Mouse (Mus musculus) spleen, adult 2 months (tissue): Measurements from ENCODE around the gene Fbxo33. TPM values are rescaled to one million over a fixed set of nuclear protein-coding genes. Genes with fewer than 3 reads are reported as not detected.
"Not testable (repeated sequence)": the region's sequence is repeated elsewhere in the genome, so short reads cannot be mapped to it uniquely, and the experiment has no call there.

Experiments
- DNase-seq, 2 experiments: peaks; one replicate each; pipeline versions ENCODE4 v3.0.0 to v3.0.0-alpha.2; 2012 to 2021; ENCODE audit warnings: low spot score in 2 of 2, low read depth in 1 of 2
- H3K27ac ChIP-seq: fragments of 200-500 bp; 2 replicates; pipeline ENCODE4 v1.5.1; 2012; ENCODE audit warnings: low read length, inconsistent platforms; ENCODE audit not compliant: insufficient read depth
- H3K27me3 ChIP-seq: fragments of 200-500 bp; 2 replicates; pipeline ENCODE4 v1.6.1; 2012; ENCODE audit warnings: mild to moderate bottlenecking, moderate library complexity, low read length, inconsistent platforms; ENCODE audit not compliant: control insufficient read depth, insufficient read depth
- H3K36me3 ChIP-seq: fragments of 200-500 bp; 2 replicates; pipeline ENCODE4 v1.6.1; 2012; ENCODE audit warnings: mild to moderate bottlenecking, low read length, inconsistent platforms; ENCODE audit not compliant: control insufficient read depth, insufficient read depth
- H3K4me1 ChIP-seq: fragments of 200-500 bp; 2 replicates; pipeline ENCODE4 v1.6.1; 2011; ENCODE audit warnings: inconsistent platforms; ENCODE audit not compliant: control insufficient read depth, insufficient read depth, insufficient read length
- H3K4me3 ChIP-seq: fragments of 200-500 bp; 2 replicates; pipeline ENCODE4 v1.5.1; 2011; ENCODE audit warnings: mild to moderate bottlenecking, inconsistent platforms; ENCODE audit not compliant: insufficient read depth, insufficient read length; ENCODE audit errors: extremely low read depth
- CTCF ChIP-seq: fragments of 200-500 bp; IDR thresholded peaks from 2 replicates; pipeline ENCODE4 v1.5.1; 2011; ENCODE audit warnings: mild to moderate bottlenecking, inconsistent platforms; ENCODE audit not compliant: insufficient read depth, insufficient read length, insufficient replicate concordance; ENCODE audit errors: extremely low read depth
- POLR2A ChIP-seq: fragments of 200-500 bp; IDR thresholded peaks from 2 replicates; pipeline ENCODE4 v1.6.1; 2011; ENCODE audit warnings: low read depth, low read length, inconsistent platforms
- WGBS: fragments of 180-500 bp; shearing (Covaris S2); methylation state at CpG from one replicate; pipeline ENCODE4 v1.1.7; 2018; 5-methylcytosine and 5-hydroxymethylcytosine counted together
- polyA plus RNA-seq: library from polyadenylated mRNA; depleted of rRNA; stranded (reverse); fragments of >200 nt; gene quantifications from 2 replicates; pipeline ENCODE4 v1.2.3, GENCODE M21; 2012

Gene Fbxo33
- polyA plus RNA-seq, 1 experiment, result 6.5 TPM

GRCm38 (mm10) chr12:59250259-59250827, 30.8 kb upstream of the Fbxo33 start:
- H3K36me3 ChIP-seq, result no peaks in the 10 kb centered on the region
- no peaks in the 10 kb centered on the region for H3K27me3 ChIP-seq
- DNase-seq, result no peak
- TF ChIP-seq CTCF (no peak), POLR2A (no peak)
- H3K27ac ChIP-seq, result no peak overlapping the region
- WGBS, result 8% methylated on average over 2 of the region's 2 CpGs
- no peak overlapping the region for H3K4me3 ChIP-seq
- H3K4me1 ChIP-seq, result no peaks in the 10 kb centered on the region

- TF ChIP-seq POLR2A (no peak), CTCF (no peak)
- no peaks in the 10 kb centered on the region for H3K27me3 ChIP-seq
- H3K27ac ChIP-seq, result no peak overlapping the region
- H3K4me1 ChIP-seq, result no peaks in the 10 kb centered on the region
- no peak overlapping the region for H3K4me3 ChIP-seq
- H3K36me3 ChIP-seq, result no peaks in the 10 kb centered on the region
- DNase-seq, result no peak
- 83% methylated on average over 1 of the region's 1 CpGs for WGBS
Observed at GRCm38 (mm10) chr12:59248969-59249368, 29.4 kb upstream of the Fbxo33 start.

- DNase-seq, H3K4me3 ChIP-seq, H3K27me3 ChIP-seq, H3K36me3 ChIP-seq, H3K4me1 ChIP-seq, H3K27ac ChIP-seq: not testable (repeated sequence)
- WGBS, result 82% methylated on average over 8 of the region's 8 CpGs
Observed at GRCm38 (mm10) chr12:59241031-59241430, 21.5 kb upstream of the Fbxo33 start.

- no peaks in the 10 kb centered on the region for H3K36me3 ChIP-seq
- H3K4me1 ChIP-seq, result no peaks in the 10 kb centered on the region
- H3K4me3 ChIP-seq, result no peak overlapping the region
- 88% methylated on average over 5 of the region's 5 CpGs for WGBS
- TF ChIP-seq POLR2A (no peak), CTCF (no peak)
- no peaks in the 10 kb centered on the region for H3K27me3 ChIP-seq
- no peak overlapping the region for H3K27ac ChIP-seq
- DNase-seq, result no peak
Observed at GRCm38 (mm10) chr12:59238434-59238833, 18.9 kb upstream of the Fbxo33 start.

- Histone ChIP-seq H3K36me3 (no peaks in the 10 kb centered on the region), H3K4me1 (no peaks in the 10 kb centered on the region), H3K4me3 (no peak overlapping the region), H3K27ac (no peak overlapping the region), H3K27me3 (no peaks in the 10 kb centered on the region)
- TF ChIP-seq CTCF (no peak), POLR2A (no peak)
- 94% methylated on average over 5 of the region's 5 CpGs for WGBS
- no peak for DNase-seq
Observed at GRCm38 (mm10) chr12:59228401-59228800, 8.9 kb upstream of the Fbxo33 start.

- Histone ChIP-seq H3K4me1 (peaks cover 16% of the 10 kb centered on the region), H3K27me3 (no peaks in the 10 kb centered on the region), H3K36me3 (no peaks in the 10 kb centered on the region), H3K27ac (peak overlapping the region; percentile 99), H3K4me3 (peak overlapping the region; percentile 97)
- no peak for DNase-seq
- no peak for TF ChIP-seq CTCF
- no peak for TF ChIP-seq POLR2A
- WGBS, result under 1% methylated on average over 63 of the region's 69 CpGs
Observed at GRCm38 (mm10) chr12:59218640-59219321, 744 bp downstream of the Fbxo33 start.

- Histone ChIP-seq H3K27me3 (no peaks in the 10 kb centered on the region), H3K4me1 (peaks cover 16% of the 10 kb centered on the region), H3K27ac (peak overlapping the region; percentile 71), H3K4me3 (peak overlapping the region; percentile 35), H3K36me3 (no peaks in the 10 kb centered on the region)
- TF ChIP-seq POLR2A, result no peak
- TF ChIP-seq CTCF, result no peak
- no peak for DNase-seq
- 78% methylated on average over 3 of the region's 3 CpGs for whole genome bisulfite sequencing
Observed at GRCm38 (mm10) chr12:59217331-59217730, 2.2 kb downstream of the Fbxo33 start.
